Mouse (Mus musculus): ENCODE data around the gene Ocln.

Ocln gene

DNA sequence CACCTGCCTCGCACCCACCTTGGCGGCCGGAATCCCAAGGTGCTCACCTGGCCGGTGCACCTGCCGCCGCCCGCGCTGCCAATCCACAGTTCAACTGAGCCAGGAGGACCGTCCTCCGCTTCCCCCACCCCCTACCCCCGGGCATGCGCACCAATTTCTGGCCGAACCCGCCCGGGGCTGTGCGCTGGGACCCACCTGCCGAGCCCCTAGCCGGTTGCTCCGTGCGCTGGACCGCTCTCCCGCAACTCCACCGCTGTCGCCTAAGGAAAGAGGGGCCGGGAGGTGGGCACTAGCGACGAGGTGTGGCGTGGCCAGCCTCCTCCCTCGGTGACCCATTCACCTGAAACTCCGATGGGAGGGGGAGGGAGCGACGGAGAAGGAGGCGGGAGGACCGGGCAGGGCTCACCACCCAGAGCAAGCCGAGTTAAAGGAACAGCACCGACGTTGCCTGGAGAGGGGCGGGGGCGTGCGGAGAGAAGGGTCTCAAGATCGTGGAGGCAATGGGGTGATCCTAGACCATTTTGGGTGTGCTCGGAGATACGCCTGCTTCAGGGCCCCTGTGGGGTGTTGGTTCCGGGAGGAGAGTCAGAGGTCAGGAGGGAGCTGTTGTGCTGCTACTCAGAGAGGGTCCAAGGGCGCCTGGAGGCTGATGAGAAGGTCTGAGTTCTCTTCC, at the start of gene Ocln:
Gene Ocln (minus strand): TSS at position 350 of the 673 bp plus-strand sequence.
- peak; percentile 91 for DNase-seq

DNA sequence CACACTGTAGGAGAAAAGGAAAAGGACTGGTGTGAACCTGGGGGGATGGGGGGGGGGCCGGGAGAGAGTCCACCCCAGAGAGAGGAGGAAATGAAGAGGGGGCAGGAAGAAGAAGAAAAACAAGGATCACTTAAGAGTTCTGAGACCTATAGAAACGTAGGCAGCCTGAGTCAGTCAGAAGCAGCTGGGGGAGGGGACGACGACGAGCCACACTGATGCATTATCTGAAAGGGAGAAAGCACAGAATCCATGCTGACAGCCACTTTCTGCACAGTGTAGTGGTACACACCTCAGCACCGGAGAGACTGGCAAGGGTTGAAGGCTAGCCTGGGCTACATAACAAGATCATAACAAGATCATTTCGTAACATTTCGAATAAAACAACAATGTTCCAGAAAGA, 48.5 kb upstream of the Ocln start:
- DNase-seq: peak; percentile 78

DNA sequence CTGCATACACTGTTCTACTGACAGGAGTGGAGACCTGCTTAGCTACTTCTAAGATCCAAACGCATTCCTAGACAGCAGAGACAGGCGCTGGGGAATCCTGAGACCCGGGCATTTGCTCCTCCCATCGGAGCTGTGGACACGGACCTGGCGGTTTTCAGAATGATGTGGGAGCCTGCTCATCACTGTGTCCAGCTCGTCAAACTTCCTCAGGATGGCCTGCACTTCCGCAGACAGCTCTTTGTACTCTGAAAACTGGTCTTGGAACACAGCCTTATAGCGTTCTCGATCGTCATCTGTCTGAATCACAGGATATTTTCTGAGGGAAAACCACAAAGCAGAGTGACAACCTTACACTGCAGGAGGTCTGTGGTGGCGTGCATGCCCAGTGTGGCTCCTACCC, 47.8 kb upstream of the Ocln start:
- peak; percentile 85 for DNase-seq

DNA sequence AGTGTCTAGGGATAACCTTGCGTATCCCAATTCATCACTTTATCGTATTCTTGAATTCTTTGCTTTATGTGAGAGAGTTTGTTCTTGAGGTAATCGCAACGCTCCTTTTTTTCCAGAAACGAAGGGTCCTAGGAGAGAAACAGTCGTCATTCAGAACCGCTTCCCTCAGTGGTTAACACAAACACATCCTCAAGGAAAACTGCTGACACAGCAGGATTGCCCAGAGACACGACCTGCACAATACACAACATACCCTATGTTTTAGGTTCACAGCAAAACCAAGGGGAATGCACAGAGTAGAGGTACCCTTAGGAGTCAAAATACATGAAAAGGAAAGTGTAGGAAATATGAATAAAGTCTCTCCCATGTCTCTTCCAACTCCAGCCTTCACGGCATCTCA, 44.8 kb upstream of the Ocln start:
- no peak for DNase-seq

DNA sequence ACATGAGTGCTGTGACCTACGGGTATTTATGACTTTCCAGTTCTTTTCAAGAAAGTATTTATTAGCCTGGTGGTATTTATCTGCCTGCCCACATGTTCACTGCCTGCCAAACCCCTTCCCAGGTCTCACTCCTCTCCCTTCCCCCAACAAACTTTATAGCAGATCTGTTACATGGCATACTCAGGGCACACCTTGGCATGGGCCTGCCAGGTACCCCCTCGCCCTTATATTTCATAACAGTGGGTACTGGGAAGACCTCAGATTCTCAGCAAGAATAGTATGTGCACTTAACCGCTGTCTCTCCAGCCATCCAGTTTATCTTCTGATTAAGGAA, 43.0 kb upstream of the Ocln start:
- no peak for DNase-seq

DNA sequence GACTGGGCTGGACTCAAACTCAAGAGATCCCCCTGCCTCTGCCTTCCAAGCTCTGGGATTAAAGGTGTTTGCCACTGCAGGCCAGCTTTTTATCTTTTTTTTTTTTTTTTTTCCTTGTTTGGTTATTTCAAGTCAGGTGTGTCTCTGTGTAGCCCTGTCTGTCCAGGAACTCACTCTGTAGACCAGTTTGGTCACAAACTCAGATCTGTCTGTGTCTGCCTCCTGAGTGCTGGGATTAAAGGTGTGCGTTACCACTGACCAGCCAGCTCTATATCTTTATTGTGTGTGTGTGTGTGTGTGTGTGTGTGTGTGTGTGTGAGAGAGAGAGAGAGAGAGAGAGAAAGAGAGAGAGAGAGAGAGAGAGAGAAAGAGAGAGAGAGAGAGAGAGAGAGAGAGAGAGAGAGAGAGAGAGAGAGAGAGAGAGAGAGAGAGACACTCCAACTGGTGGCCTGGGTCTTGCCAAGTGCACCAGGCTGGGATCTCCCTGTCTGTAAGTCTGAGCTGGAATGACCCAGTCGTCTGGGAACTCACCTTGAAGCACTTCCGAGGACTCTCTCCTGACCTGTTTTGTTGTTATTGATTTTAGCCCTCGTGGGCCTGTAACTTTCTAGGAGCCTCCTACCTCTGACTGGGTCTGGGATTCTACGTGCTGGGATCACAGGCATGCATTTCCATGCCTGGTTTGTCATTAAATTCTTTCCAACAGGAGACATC, 42.5 kb upstream of the Ocln start:
- no peak for DNase-seq

DNA sequence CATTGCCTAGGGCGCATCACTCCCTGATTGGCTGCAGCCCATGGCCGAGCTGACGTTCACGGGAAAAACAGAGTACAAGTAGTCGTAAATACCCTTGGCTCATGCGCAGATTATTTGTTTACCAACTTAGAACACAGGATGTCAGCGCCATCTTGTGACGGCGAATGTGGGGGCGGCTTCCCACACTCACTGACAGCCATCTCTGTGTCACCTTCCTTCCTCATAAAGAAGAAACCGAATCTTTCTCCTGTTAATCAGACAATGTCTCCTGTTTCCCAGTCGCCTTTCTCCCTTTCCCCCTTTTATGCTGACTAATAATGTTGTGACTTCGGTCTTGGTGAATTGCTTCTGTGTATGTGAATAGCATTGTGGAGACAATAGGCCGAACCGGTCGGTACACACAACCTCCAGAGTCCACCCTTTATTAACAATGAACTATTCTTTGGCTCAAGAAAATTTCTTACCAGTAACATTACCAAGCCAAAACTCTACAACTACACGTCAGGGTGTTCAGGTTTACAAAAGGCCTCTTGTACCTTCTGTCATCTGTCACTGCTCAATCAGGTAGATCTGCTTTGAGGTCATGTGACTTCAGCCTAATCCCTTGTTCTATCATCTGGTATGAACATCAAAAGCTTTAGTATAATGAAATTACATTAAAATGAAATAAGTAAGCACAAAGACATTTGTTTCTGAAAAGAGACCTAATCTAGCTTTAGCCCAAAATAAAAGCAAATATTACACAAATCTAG, 41.7 kb upstream of the Ocln start:
- DNase-seq: peak; percentile 93

DNA sequence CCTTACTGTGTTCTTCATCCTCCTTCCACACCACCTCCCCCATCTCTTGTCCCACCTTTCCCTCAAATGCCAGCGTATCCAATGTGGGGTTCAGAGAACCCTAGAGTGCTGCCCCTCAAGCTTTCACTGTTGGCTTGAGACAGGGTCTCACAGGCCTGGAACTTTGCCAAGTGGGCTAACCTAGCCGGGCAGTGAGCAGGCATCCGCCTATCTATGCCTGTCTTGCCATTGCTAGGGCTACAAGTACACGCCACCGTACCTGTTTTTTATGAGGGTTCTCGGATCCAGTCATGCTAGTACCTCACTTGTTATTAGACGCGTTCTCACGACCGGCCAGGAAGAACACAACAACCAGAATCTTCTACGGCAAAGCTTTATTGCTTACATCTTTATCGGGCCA, 36.1 kb upstream of the Ocln start:
- no peak for DNase-seq

DNA sequence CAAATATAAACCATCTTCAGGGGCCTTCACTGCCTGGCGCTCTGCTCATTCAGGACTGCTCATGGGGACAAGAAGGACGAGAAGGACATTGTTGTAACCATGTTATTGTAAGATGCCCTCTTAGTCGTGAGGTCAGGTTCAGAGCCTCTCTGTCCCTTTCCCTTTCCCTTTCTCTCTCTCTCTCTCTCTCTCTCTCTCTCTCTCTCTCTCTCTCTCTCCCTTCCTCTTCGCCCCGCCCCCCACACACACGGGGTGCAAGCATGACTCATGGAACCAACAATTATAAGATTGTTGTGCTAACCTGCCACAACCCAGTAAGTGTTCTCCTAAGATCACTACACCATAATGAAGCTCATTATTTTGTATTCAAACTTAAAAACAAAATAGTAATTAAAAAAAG, 29.6 kb upstream of the Ocln start:
- DNase-seq: no peak

DNA sequence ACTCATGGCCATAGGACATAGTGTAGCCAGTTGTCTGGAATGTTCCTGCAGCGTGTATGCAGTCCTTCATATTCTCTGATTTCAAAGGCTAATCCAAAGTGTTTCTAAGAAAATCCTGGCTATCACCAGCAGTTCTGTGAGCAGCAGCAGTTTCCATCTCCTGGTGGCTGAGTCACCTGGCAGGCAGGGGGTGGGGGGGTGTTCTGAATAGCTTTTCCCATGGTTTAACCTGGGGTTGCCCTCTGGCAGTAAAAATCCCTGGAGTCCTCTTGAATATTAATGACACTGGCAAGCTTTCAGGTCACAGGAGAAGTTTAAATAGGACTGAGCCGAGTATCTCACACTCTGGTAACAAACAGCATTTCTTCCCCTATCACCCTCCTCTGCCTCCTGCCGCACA, 29.2 kb upstream of the Ocln start:
- DNase-seq: peak; percentile 85

DNA sequence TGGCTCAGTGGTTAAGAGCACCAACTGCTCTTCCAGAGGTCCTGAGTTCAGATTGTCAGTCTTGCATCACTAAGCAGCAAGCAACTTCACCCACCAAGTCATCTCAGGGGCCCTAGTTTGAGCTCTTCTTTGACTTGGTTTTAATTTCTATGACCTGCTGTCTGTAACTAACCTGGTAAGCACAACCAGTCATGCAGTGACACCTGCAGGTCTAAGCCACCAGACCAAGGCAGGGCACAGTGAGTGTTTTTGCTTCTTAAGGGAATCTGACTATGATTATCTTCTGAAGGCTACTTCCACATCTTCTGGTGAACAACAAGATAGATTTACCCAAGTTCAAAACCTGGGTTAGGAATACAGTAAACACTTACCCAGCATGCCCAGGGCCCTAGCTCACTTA, 27.4 kb upstream of the Ocln start:
- DNase-seq: peak; percentile 22

DNA sequence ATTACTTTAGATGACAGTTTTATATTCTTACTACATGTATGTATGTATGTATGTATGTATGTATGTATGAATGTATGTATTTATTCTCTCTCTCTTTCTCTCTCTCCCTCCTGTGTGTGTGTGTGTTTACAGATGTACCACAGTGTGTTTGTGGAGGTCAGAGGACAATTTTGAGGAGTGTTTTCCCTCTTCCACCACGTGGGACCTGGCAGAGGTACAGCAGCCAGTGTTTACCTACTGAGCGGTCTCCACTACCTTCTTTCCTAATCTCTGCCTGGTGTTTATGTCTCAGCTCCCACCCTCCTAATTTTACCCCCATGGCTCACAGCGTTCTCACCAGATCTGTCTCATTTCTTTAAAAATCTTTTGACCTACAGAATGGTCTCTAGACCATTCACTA, 26.7 kb upstream of the Ocln start:
- peak; percentile 30 for DNase-seq

DNA sequence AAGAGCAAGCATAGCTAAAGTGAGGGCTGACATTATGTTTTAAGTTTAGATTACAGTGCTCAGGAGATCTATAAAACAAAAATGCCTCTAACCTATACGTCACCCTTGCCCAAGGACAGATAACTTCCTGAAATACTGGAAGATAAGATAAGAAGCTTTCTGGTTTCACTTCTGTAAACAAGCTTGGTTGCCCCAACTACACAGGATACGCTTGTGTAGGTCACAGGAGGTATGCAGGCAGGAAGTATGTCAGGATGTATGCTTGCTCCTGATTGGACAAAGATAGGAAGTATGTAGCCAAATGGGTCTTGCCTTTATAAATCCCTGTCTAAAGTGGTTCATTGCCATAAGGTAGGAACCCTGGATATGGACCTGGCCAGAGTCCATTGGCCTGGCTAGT, 23.4 kb upstream of the Ocln start:
- peak; percentile 51 for DNase-seq

DNA sequence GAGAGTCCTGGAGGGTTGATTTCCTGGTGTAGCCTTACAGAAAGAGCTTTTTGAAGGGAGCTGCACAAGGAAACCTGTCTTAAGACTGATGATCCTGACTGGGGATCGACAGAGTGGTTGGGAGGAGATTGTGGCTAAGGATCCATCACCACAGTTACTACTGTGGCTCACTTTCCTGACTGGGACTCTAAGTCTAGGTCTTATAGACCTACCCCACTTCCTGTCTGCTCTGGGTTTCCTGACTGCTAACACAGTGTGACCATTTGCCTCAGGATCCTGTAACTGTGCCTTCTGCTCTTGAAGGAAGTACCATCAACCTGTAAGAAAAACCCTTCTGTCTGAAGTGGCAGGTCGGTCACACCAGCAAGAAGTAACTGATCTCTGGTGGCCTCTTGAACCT, 18.2 kb upstream of the Ocln start:
- peak; percentile 18 for DNase-seq

DNA sequence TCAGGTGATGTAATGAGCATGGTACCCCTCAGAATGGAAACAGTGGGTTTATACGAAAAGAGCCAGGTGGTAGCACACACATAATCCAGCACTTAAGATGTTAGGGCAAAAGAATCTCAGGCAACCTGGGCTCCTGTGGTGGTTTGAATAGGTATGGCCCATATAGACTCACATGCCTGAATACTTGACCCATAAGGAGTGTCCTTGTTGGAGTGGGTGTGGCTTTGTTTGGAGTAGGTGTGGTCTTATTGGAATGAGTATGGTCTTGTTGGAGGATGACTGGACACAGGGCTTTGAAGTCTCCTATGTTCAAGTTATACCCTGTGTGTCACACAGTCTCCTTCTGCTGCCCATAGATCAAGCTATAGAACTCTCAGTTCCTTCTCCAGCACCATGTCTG, 15.8 kb upstream of the Ocln start:
- DNase-seq: peak; percentile 59

DNA sequence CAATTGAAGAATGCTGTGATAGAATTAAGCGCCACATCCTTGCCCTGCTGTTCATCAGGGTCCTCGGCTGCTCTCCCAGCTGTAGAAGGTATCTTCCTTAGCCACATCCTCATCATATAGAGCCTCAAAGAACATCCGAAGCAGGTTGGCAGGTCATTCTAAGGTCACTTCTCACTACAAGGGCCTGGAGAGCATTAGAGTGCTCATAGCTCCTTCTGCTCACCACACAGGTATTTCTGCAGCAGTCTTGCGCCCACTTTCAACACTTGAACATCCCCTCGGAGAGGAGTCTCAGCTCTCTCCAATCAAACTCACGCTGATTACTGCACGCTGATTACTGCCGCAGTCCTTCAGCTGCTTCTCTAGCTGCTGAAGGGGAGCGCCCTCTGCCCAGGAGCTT, 6.9 kb upstream of the Ocln start:
- peak; percentile 66 for DNase-seq

DNA sequence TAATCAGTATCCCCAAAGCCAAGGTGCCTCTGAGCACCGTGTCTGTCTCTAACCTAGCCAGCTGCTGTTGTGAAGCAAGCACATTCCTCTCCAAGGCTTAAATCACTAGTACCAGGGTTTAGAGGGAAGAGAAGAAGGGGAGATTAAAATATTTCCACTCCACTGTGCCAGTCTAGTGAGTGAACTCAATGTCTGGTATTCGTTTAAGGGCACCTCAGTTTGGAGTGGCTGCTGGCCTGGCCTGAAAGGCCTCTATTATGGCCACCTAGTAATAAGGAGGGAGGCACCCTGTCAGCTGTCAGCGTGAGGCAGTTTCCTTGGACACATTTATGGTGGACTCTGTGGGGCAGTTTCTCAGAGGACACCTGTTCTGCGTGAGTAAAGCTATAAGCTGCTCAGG, 4.5 kb upstream of the Ocln start:
- peak; percentile 73 for DNase-seq

DNA sequence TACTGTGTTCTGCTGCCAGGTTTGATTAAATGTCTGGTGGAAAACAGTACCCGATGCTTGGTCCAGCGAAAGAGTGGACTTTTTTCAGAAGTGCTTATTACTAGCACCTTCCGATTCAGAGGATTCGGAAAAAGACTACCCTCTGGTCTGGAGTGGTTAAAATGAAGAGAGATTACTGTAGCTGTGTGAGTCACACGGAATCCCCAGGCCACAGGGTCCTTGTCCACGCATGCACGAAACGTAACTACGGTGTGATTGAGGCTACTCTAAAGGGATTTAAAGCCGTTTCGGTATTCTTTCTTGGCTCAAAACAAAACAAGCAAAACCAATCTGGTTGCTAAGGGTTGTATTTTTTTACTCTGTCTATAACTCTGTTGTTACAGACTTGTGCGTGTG, 522 bp upstream of the Ocln start:
- DNase-seq: no peak

DNA sequence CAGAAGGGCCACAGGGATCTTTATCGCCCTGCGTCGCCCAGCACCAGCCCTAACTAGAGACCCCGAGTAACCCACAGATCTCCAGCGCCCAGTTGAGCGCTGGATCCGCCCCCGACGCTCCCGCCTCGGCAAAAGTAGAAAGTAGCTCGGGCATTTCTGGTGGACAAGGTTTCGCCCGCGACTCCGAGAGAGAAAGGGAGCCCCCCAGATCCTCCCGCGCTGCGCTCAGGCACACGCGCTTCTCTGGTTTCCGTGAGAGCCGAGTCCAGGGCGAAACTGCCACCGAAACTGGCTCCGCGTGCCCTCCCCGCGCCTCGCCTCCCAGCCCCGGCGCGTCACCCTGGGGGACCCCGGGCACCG, 529 bp downstream of the Ocln start:
- no peak for DNase-seq

DNA sequence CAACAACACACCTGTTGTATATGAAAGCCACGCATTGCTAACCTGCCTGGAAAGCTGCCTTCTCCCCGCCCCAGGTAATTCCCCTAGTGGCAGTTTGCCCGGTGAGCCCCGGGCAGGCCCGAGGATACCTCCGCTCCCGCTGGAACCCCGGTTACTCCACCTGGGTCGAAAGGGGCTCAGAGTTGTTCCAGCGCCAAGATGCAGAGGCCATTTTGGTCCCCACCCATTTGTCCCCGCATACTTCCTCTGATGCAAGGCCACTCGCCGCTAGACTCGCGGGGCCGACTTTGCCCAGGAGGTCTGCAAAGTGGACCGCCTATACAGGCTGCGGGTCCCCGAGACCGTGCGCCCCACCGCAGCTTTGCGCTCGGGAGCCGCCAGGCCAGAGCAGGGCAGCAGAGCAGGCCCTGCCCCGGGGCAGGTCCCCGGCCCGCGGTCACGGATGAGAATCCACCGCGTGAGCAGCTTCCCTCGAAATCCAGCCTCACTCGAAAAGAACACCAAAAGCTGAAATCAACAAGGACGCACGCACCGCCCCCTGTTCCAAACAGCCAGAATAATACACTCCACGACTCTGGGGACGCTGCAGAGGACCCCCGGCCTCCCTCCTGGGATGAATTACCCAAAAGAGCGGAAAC, 1.0 kb downstream of the Ocln start:
- peak; percentile 87 for DNase-seq

DNA sequence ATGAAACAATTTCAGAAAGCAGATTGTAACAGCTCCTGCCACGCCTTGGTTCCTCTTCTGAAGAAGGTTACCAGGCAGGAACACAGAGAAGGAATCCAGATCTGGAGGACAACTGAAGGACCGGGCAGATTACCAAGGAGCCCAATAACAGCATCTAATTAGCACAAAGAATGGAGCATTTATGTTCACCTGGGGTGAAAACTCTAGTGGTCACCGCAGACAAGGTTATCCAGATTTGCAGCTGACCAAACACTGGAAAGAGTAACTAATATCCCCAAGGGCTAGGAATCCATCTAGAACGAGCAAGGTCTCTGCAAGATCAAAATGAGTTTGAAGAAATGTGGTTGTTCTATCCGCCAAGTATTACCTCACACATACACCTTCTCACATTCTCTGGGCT, 5.2 kb downstream of the Ocln start:
- DNase-seq: no peak

DNA sequence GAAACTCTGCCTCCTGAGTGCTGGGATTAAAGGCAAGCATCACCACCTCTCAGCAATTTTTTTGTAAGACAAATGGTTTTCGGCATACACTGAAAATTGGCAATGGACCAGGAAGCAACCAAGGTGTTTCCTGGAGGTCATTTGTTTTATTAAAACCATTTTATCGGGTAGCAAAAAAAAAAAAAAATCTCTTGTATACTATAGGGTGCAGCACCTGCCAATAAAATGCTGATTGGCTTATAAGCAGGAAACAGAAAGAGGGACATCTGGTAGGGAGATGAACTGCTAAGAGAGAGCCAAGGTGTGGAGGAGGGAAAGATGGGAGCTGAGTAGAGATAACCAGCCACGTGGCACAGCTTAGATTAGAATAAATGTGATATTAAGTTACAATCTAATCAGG, 7.0 kb downstream of the Ocln start:
- DNase-seq: no peak

DNA sequence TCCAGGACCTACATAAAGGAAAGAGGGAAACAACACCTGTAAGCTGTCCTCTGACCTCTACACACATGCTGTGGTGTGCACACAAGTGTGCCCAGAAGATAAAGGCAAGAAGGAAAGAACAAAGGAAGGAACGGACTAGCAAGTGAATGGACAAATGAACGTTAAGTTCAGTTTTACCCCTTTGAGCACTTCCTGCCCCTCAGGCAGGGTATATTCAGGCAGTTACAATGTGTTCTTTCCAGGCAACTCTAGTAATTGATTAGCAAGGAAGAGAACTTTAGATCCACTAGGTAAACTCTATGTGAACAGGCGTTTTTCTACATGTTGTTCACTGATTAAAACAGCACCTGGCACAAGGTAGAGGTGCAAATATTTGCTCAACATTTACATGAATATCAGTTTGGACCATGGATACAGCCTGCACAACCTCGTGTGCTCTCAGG, 8.3 kb downstream of the Ocln start:
- DNase-seq: no peak

All from heart, adult 11 months (tissue).